Mouse (Mus musculus) small intestine, adult 2 months (tissue): ENCODE data around the gene Camta1. TPM values are rescaled to one million over a fixed set of nuclear protein-coding genes. Genes with fewer than 3 reads are reported as not detected.

Experiments used
- H3K27ac ChIP-seq: fragments of 200-500 bp; 2 replicates; pipeline ENCODE4 v1.5.1; 2012; ENCODE audit warnings: low read depth, low read length, control low read depth, inconsistent platforms; ENCODE audit not compliant: insufficient read depth
- H3K27me3 ChIP-seq: fragments of 200-500 bp; 2 replicates; pipeline ENCODE4 v1.6.1; 2012; ENCODE audit warnings: mild to moderate bottlenecking, moderate library complexity, low read length, inconsistent platforms; ENCODE audit not compliant: control insufficient read depth, insufficient read depth
- H3K36me3 ChIP-seq: fragments of 200-500 bp; 2 replicates; pipeline ENCODE4 v1.6.1; 2012; ENCODE audit warnings: mild to moderate bottlenecking, low read length, control low read depth, inconsistent platforms; ENCODE audit not compliant: control insufficient read depth, insufficient read depth
- H3K4me1 ChIP-seq: fragments of 200-500 bp; 2 replicates; pipeline ENCODE4 v1.6.1; 2012; ENCODE audit warnings: low read length, inconsistent platforms, mixed read lengths; ENCODE audit not compliant: control insufficient read depth, insufficient read depth, insufficient read length
- H3K4me3 ChIP-seq: fragments of 200-500 bp; 2 replicates; pipeline ENCODE4 v1.5.1; 2012; ENCODE audit warnings: low read depth, mild to moderate bottlenecking, control low read depth, inconsistent platforms, low read length, moderate library complexity
- CTCF ChIP-seq: fragments of 200-500 bp; IDR thresholded peaks from 2 replicates; pipeline ENCODE4 v1.5.1; 2012; ENCODE audit warnings: low read depth, mild to moderate bottlenecking, control low read depth, inconsistent platforms, low read length, moderate library complexity, mixed read lengths; ENCODE audit not compliant: insufficient replicate concordance, insufficient read length; ENCODE audit errors: extremely low read depth
- POLR2A ChIP-seq: fragments of 200-500 bp; IDR thresholded peaks from 2 replicates; pipeline ENCODE4 v1.6.1; 2012; ENCODE audit warnings: low read depth, mild to moderate bottlenecking, control low read depth, inconsistent platforms, low read length, moderate library complexity
- WGBS: fragments of 180-500 bp; shearing (Covaris S2); methylation state at CpG from one replicate; pipeline ENCODE4 v1.1.7; 2018; 5-methylcytosine and 5-hydroxymethylcytosine counted together
- polyA plus RNA-seq: library from polyadenylated mRNA; depleted of rRNA; stranded (reverse); fragments of >200 nt; gene quantifications from 2 replicates; pipeline ENCODE4 v1.2.3, GENCODE M21; 2012

Gene Camta1
- polyA plus RNA-seq, 1 experiment: 2.2 TPM

GRCm38 (mm10) chr4:151767786-151768185 lies 93.9 kb downstream of the Camta1 start:
- no peaks in the 10 kb centered on the region for H3K36me3 ChIP-seq
- no peak overlapping the region for H3K4me3 ChIP-seq
- H3K27ac ChIP-seq: no peak overlapping the region
- H3K27me3 ChIP-seq: no peaks in the 10 kb centered on the region
- TF ChIP-seq POLR2A: no peak
- TF ChIP-seq CTCF: no peak
- no peaks in the 10 kb centered on the region for H3K4me1 ChIP-seq
- 78% methylated on average over 4 of the region's 4 CpGs for WGBS

GRCm38 (mm10) chr4:151767361-151767760 lies 94.3 kb downstream of the Camta1 start:
- Histone ChIP-seq H3K36me3 (no peaks in the 10 kb centered on the region), H3K4me1 (no peaks in the 10 kb centered on the region), H3K27ac (no peak overlapping the region), H3K27me3 (no peaks in the 10 kb centered on the region), H3K4me3 (no peak overlapping the region)
- TF ChIP-seq POLR2A (no peak), CTCF (no peak)
- 73% methylated on average over 8 of the region's 8 CpGs for WGBS

GRCm38 (mm10) chr4:151765376-151765775 lies 96.3 kb downstream of the Camta1 start:
- H3K4me3 ChIP-seq: no peak overlapping the region
- no peaks in the 10 kb centered on the region for H3K36me3 ChIP-seq
- TF ChIP-seq POLR2A: no peak
- no peak for TF ChIP-seq CTCF
- no peaks in the 10 kb centered on the region for H3K4me1 ChIP-seq
- no peak overlapping the region for H3K27ac ChIP-seq
- 51% methylated on average over 4 of the region's 4 CpGs for WGBS
- H3K27me3 ChIP-seq: no peaks in the 10 kb centered on the region

GRCm38 (mm10) chr4:151763928-151764327 lies 97.7 kb downstream of the Camta1 start:
- TF ChIP-seq CTCF (no peak), POLR2A (no peak)
- no peaks in the 10 kb centered on the region for H3K4me1 ChIP-seq
- no peaks in the 10 kb centered on the region for H3K27me3 ChIP-seq
- H3K36me3 ChIP-seq: no peaks in the 10 kb centered on the region
- no peak overlapping the region for H3K4me3 ChIP-seq
- 43% methylated on average over 6 of the region's 6 CpGs for WGBS
- no peak overlapping the region for H3K27ac ChIP-seq

- H3K27ac ChIP-seq: no peak overlapping the region
- H3K27me3 ChIP-seq: no peaks in the 10 kb centered on the region
- no peaks in the 10 kb centered on the region for H3K4me1 ChIP-seq
- no peak for TF ChIP-seq POLR2A
- TF ChIP-seq CTCF: no peak
- no peak overlapping the region for H3K4me3 ChIP-seq
- 60% methylated on average over 2 of the region's 2 CpGs for WGBS
- no peaks in the 10 kb centered on the region for H3K36me3 ChIP-seq
Measured at GRCm38 (mm10) chr4:151759095-151759494, 102.6 kb downstream of the Camta1 start.

DNA sequence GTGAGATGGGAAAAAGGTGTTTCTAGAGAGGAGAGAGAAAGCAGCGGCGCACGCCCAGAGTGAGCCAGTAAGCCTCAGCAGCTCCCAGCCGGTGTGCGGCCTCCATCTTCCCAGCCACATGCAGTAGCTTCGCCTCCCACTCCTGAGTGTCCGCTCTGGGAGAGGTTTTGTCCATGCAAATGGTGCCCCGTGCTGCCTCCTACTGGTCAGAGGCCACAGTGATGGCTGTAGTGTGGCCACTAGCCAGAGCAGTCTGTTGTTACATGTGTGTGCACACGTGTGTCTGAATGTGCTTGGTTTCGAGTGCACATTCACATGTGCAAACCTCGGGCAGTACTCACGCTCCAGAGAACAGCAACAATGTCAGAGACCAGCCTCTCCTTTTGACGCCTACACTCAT lies 103.3 kb downstream of the Camta1 start:
- Histone ChIP-seq H3K36me3 (no peaks in the 10 kb centered on the region), H3K4me1 (no peaks in the 10 kb centered on the region), H3K27ac (no peak overlapping the region), H3K4me3 (no peak overlapping the region), H3K27me3 (no peaks in the 10 kb centered on the region)
- 92% methylated on average over 13 of the region's 13 CpGs for WGBS
- TF ChIP-seq POLR2A (no peak), CTCF (no peak)

DNA sequence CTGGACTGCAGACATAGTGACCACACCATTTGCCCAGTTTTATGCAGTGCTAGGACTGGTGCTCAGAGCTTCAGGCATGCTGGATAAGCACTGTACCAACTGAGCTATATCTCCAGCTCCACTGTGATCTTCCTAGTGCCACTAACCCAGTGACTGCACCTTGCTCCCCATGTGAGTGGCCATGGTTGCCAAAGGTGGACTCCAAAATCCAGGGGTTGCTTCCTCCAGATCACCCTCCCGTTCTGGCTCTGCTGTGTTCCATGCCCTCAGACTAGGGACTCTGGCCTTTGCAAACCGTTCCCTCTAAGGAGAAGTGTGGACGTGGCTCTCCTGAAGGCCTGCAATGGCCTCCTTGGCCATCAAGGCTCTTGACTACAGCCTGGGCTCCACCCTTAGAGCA lies 104.4 kb downstream of the Camta1 start:
- Histone ChIP-seq H3K4me1 (no peaks in the 10 kb centered on the region), H3K27ac (no peak overlapping the region), H3K27me3 (no peaks in the 10 kb centered on the region), H3K36me3 (no peaks in the 10 kb centered on the region), H3K4me3 (no peak overlapping the region)
- TF ChIP-seq POLR2A (no peak), CTCF (no peak)
- 93% methylated on average over 3 of the region's 3 CpGs for WGBS

DNA sequence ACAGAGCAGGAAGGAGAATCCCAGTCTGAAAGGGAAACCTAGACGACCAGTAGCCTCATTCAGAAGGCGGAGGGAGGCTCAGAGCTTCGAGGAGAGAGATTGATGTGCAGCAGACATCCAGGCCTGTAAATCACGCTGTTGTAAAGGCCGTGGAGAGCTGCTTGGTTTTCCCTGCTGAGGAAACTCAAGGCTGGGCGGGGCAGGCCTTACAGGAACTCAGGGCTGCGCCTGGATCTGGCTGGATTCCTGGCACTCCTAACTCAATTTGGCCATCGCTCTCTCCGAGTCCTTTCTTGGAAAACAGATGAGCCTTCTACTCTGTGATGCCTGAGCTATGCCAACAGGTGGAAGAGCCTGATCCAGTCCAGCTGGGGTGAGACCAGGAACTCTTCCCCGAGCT lies 105.3 kb downstream of the Camta1 start:
- no peak for TF ChIP-seq POLR2A
- TF ChIP-seq CTCF: no peak
- no peaks in the 10 kb centered on the region for H3K36me3 ChIP-seq
- no peak overlapping the region for H3K27ac ChIP-seq
- H3K4me1 ChIP-seq: no peaks in the 10 kb centered on the region
- H3K27me3 ChIP-seq: no peaks in the 10 kb centered on the region
- H3K4me3 ChIP-seq: no peak overlapping the region
- WGBS: 59% methylated on average over 10 of the region's 10 CpGs

- Histone ChIP-seq H3K36me3 (no peaks in the 10 kb centered on the region), H3K27me3 (no peaks in the 10 kb centered on the region), H3K27ac (no peak overlapping the region), H3K4me1 (no peaks in the 10 kb centered on the region), H3K4me3 (no peak overlapping the region)
- TF ChIP-seq CTCF: no peak
- no peak for TF ChIP-seq POLR2A
- 66% methylated on average over 10 of the region's 10 CpGs for WGBS
Measured at GRCm38 (mm10) chr4:151753231-151753630, 108.4 kb downstream of the Camta1 start.
